9 mouse cellular contexts compared by ENCODE assay signal in the genomic region with DNA sequence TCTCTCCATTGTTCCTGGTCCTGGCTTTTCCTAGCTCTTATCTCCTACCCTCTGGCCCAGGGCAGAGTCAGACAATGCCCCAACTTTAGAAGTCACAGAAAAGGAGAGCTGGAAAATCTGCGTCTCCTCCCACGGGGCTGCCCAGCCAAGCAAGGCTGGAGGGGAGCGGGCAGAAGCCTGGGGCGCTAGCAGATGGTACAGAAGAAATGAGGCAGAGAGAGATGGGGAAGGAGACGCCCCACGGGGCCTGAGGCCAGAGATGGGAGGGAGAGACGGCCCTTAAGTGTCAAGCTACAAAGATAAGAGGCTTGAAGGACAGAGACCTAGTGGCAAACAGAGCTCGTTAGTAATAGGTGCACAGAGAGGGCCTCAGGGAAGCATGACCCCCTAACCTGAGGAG. TPM values are rescaled to one million over a fixed set of nuclear protein-coding genes. Genes with fewer than 3 reads are reported as not detected.
DNase-seq lines count a peak whose midpoint lies in the region; ATAC-seq and TF ChIP-seq lines count a peak whose summit lies in the region.
"Had no signal": no experiment of that assay in that cellular context is flagged by ENCODE, and none has a peak within 500 bp of the region (broad histone marks: within the 10 kb centered on the region; RNA-seq: fewer than 3 reads in every experiment).

No protein-coding gene starts in this region.

- peak overlapping the region; percentile 96 for H3K27ac ChIP-seq in heart, embryonic 13.5 days (replicated peaks)
- no peak overlapping the region for H3K27ac ChIP-seq in heart, adult 2 months
- H3K27ac ChIP-seq in lung, embryonic 15.5 days, result peak overlapping the region; percentile 49; the same call in 1 of the 2 replicates
- H3K27ac ChIP-seq in hindbrain, embryonic 12.5 days, result peak overlapping the region; percentile 52; the same call in 1 of the 2 replicates
- peak overlapping the region; percentile 33; the same call in 1 of the 2 replicates for H3K27ac ChIP-seq in neural tube, embryonic 15.5 days (replicated peaks)

- no peak for DNase-seq in heart, adult 2 months
- no peak for DNase-seq in lung, adult 2 months
- DNase-seq in urinary bladder, postnatal 14 days (ENCODE audit: low spot score), result no peak
- DNase-seq: lung, postnatal 10 days; right cerebral cortex, postnatal 14 days had no signal

- TF ChIP-seq EP300 in heart, adult 2 months (IDR thresholded peaks at IDR 0.05; ENCODE audit: insufficient read depth, low read depth, low read length), result no peak

- no peaks in the 10 kb centered on the region for H3K79me2 ChIP-seq in heart, adult 2 months (replicated peaks; ENCODE audit: control insufficient read depth, insufficient read depth, low read length)

- 18% methylated on average over 8 of the region's 8 CpGs for WGBS in heart, embryonic 13.5 days
- 30% methylated on average over 8 of the region's 8 CpGs for WGBS in heart, adult 2 months
- 49% methylated on average over 8 of the region's 8 CpGs for WGBS in lung, embryonic 15.5 days
- 44% methylated on average over 8 of the region's 8 CpGs for whole genome bisulfite sequencing in lung, adult 2 months
- WGBS in hindbrain, embryonic 12.5 days, result 49% methylated on average over 8 of the region's 8 CpGs
- WGBS in neural tube, embryonic 15.5 days, result 52% methylated on average over 8 of the region's 8 CpGs

- peak overlapping the region; percentile 60 for H3K9ac ChIP-seq in heart, embryonic 13.5 days
- H3K9ac ChIP-seq in heart, adult 2 months (ENCODE audit: low read depth, low read length), result no peak overlapping the region
- H3K9ac ChIP-seq in lung, embryonic 15.5 days, result no peak overlapping the region
- peak overlapping the region; percentile 18; the same call in 1 of the 2 replicates for H3K9ac ChIP-seq in hindbrain, embryonic 12.5 days
- no peak overlapping the region; the same call in 1 of the 2 replicates for H3K9ac ChIP-seq in neural tube, embryonic 15.5 days (replicated peaks)

- intact Hi-C loops in heart, adult 2 months (cut with DNase I), result no loop called here

- H3K4me3 ChIP-seq in heart, embryonic 13.5 days, result no peak overlapping the region
- no peak overlapping the region for H3K4me3 ChIP-seq in heart, adult 2 months
- no peak overlapping the region for H3K4me3 ChIP-seq in lung, embryonic 15.5 days
- no peak overlapping the region for H3K4me3 ChIP-seq in lung, adult 2 months (replicated peaks; ENCODE audit: extremely low read depth, low read depth, low read length)
- no peak overlapping the region for H3K4me3 ChIP-seq in hindbrain, embryonic 12.5 days
- no peak overlapping the region for H3K4me3 ChIP-seq in neural tube, embryonic 15.5 days (replicated peaks)

- peak overlapping the region; percentile 28; the same call in 1 of the 2 replicates for H3K4me2 ChIP-seq in heart, embryonic 13.5 days
- H3K4me2 ChIP-seq in lung, embryonic 15.5 days, result no peak overlapping the region
- H3K4me2 ChIP-seq in hindbrain, embryonic 12.5 days (replicated peaks), result no peak overlapping the region
- no peak overlapping the region for H3K4me2 ChIP-seq in neural tube, embryonic 15.5 days

- H3K4me1 ChIP-seq in heart, embryonic 13.5 days, result peaks cover 59% of the 10 kb centered on the region
- peaks cover 5% of the 10 kb centered on the region for H3K4me1 ChIP-seq in heart, adult 2 months (ENCODE audit: control insufficient read depth, insufficient read depth, low read length)
- H3K4me1 ChIP-seq in lung, embryonic 15.5 days, result peaks cover 23% of the 10 kb centered on the region
- 0 out of 2 replicates have a peak, but pooled peaks cover 2% of the 10 kb centered on the region for H3K4me1 ChIP-seq in lung, adult 2 months (ENCODE audit: control insufficient read depth, insufficient read depth, low read length)
- peaks cover 20% of the 10 kb centered on the region for H3K4me1 ChIP-seq in hindbrain, embryonic 12.5 days
- peaks cover 28% of the 10 kb centered on the region for H3K4me1 ChIP-seq in neural tube, embryonic 15.5 days

- no peak for TF ChIP-seq POLR2A in heart, adult 2 months (IDR thresholded peaks at IDR 0.05; ENCODE audit: insufficient read depth, low read depth, low read length)
- no peak for TF ChIP-seq POLR2A in lung, adult 2 months (IDR thresholded peaks at IDR 0.05; ENCODE audit: borderline replicate concordance, extremely low read depth, low read depth, low read length)

- no peaks in the 10 kb centered on the region for H3K9me3 ChIP-seq in heart, embryonic 13.5 days
- no peaks in the 10 kb centered on the region for H3K9me3 ChIP-seq in lung, embryonic 15.5 days
- H3K9me3 ChIP-seq in hindbrain, embryonic 12.5 days (replicated peaks), result no peaks in the 10 kb centered on the region
- H3K9me3 ChIP-seq in neural tube, embryonic 15.5 days (replicated peaks), result no peaks in the 10 kb centered on the region

- TF ChIP-seq CTCF in heart, adult 2 months (IDR thresholded peaks at IDR 0.05), result no peak
- TF ChIP-seq CTCF in lung, adult 2 months (IDR thresholded peaks at IDR 0.05; ENCODE audit: insufficient read depth, low read length), result no peak

- peaks cover 26% of the 10 kb centered on the region for H3K27me3 ChIP-seq in heart, embryonic 13.5 days (replicated peaks)
- peaks cover 4% of the 10 kb centered on the region; the same call in 1 of the 2 replicates for H3K27me3 ChIP-seq in heart, adult 2 months (ENCODE audit: control insufficient read depth, insufficient read depth, low read length)
- H3K27me3 ChIP-seq in lung, embryonic 15.5 days, result peaks cover 28% of the 10 kb centered on the region
- peaks cover 24% of the 10 kb centered on the region for H3K27me3 ChIP-seq in hindbrain, embryonic 12.5 days
- 0 out of 2 replicates have a peak, but pooled peaks cover under 1% of the 10 kb centered on the region for H3K27me3 ChIP-seq in neural tube, embryonic 15.5 days (replicated peaks)

- H3K36me3 ChIP-seq in heart, embryonic 13.5 days, result no peaks in the 10 kb centered on the region
- H3K36me3 ChIP-seq in heart, adult 2 months (ENCODE audit: control insufficient read depth, insufficient read depth, low read length), result no peaks in the 10 kb centered on the region
- H3K36me3 ChIP-seq in lung, embryonic 15.5 days, result no peaks in the 10 kb centered on the region
- no peaks in the 10 kb centered on the region for H3K36me3 ChIP-seq in hindbrain, embryonic 12.5 days
- H3K36me3 ChIP-seq in neural tube, embryonic 15.5 days, result no peaks in the 10 kb centered on the region

- no peak for ATAC-seq in heart, embryonic 13.5 days (ENCODE audit: extremely low read depth, insufficient number of reproducible peaks, low FRiP score, low TSS enrichment)
- ATAC-seq in lung, embryonic 15.5 days (ENCODE audit: borderline replicate concordance, extremely low read depth, low FRiP score, low TSS enrichment), result no peak
- ATAC-seq in hindbrain, embryonic 12.5 days (ENCODE audit: low FRiP score), result no peak
- ATAC-seq in neural tube, embryonic 15.5 days (ENCODE audit: low FRiP score), result no peak

RNA-seq across cellular contexts. Expression of a gene that starts 4.4 kb away (rescaled TPM):
- polyA plus RNA-seq in heart, embryonic 13.5 days (2015; fragmentation: Nextera tagmentation; extraction: Ambion mirVana), result 15.8 and 20.6 TPM in 2 replicates
- total RNA-seq in heart, adult 2 months (2021), result 10 to 100 TPM; 35.6 to 38.7 TPM
- 37.3 and 38.8 TPM in 2 replicates for polyA plus RNA-seq in heart, adult 2 months (2012; rRNA removed)
- polyA plus RNA-seq in lung, embryonic 15.5 days (2015; fragmentation: Nextera tagmentation; extraction: Ambion mirVana), result 10.7 and 12.2 TPM in 2 replicates
- 73.7 and 81.5 TPM in 2 replicates for polyA plus RNA-seq in lung, adult 2 months (2012; rRNA removed)
- 6.1 and 7.2 TPM in 2 replicates for polyA plus RNA-seq in hindbrain, embryonic 12.5 days (2016; fragmentation: Nextera tagmentation; extraction: Ambion mirVana)
- 11.6 and 13.3 TPM in 2 replicates for polyA plus RNA-seq in neural tube, embryonic 15.5 days (2015; fragmentation: Nextera tagmentation; extraction: Ambion mirVana)

RNA-seq across cellular contexts. Expression of a gene that starts 5.9 kb away (rescaled TPM):
- 9.9 and 14.6 TPM in 2 replicates for polyA plus RNA-seq in heart, embryonic 13.5 days (2015; fragmentation: Nextera tagmentation; extraction: Ambion mirVana)
- under 1 TPM in 1 of 2 experiments, not detected in 1; 0.16 TPM for total RNA-seq in heart, adult 2 months (2021)
- 2.5 and 3.0 TPM in 2 replicates for polyA plus RNA-seq in heart, adult 2 months (2012; rRNA removed)
- 3.2 and 5.1 TPM in 2 replicates for polyA plus RNA-seq in lung, embryonic 15.5 days (2015; fragmentation: Nextera tagmentation; extraction: Ambion mirVana)
- 0.19 and 0.24 TPM in 2 replicates for polyA plus RNA-seq in lung, adult 2 months (2012; rRNA removed)
- 1.4 and 2.0 TPM in 2 replicates for polyA plus RNA-seq in hindbrain, embryonic 12.5 days (2016; fragmentation: Nextera tagmentation; extraction: Ambion mirVana)
- 1.2 and 2.1 TPM in 2 replicates for polyA plus RNA-seq in neural tube, embryonic 15.5 days (2015; fragmentation: Nextera tagmentation; extraction: Ambion mirVana)

RNA-seq across cellular contexts. Expression of a gene that starts 22.3 kb away (rescaled TPM):
- polyA plus RNA-seq in heart, embryonic 13.5 days (2015; fragmentation: Nextera tagmentation; extraction: Ambion mirVana), result 107 and 113 TPM in 2 replicates
- 10 to 100 TPM; 58.7 to 68.7 TPM for total RNA-seq in heart, adult 2 months (2021)
- polyA plus RNA-seq in heart, adult 2 months (2012; rRNA removed), result 28.6 and 34.7 TPM in 2 replicates
- polyA plus RNA-seq in lung, embryonic 15.5 days (2015; fragmentation: Nextera tagmentation; extraction: Ambion mirVana), result 140 and 154 TPM in 2 replicates
- 16.2 and 20.1 TPM in 2 replicates for polyA plus RNA-seq in lung, adult 2 months (2012; rRNA removed)
- 118 and 122 TPM in 2 replicates for polyA plus RNA-seq in hindbrain, embryonic 12.5 days (2016; fragmentation: Nextera tagmentation; extraction: Ambion mirVana)
- polyA plus RNA-seq in neural tube, embryonic 15.5 days (2015; fragmentation: Nextera tagmentation; extraction: Ambion mirVana), result 122 and 124 TPM in 2 replicates

RNA-seq across cellular contexts. Expression of a gene that starts 22.7 kb away (rescaled TPM):
- 9.5 and 9.7 TPM in 2 replicates for polyA plus RNA-seq in heart, embryonic 13.5 days (2015; fragmentation: Nextera tagmentation; extraction: Ambion mirVana)
- 1 to 10 TPM; 3.8 to 4.6 TPM for total RNA-seq in heart, adult 2 months (2021)
- polyA plus RNA-seq in heart, adult 2 months (2012; rRNA removed), result 5.3 and 6.3 TPM in 2 replicates
- polyA plus RNA-seq in lung, embryonic 15.5 days (2015; fragmentation: Nextera tagmentation; extraction: Ambion mirVana), result 15.2 and 15.3 TPM in 2 replicates
- 11.1 and 14.9 TPM in 2 replicates for polyA plus RNA-seq in lung, adult 2 months (2012; rRNA removed)
- polyA plus RNA-seq in hindbrain, embryonic 12.5 days (2016; fragmentation: Nextera tagmentation; extraction: Ambion mirVana), result 21.2 and 22.8 TPM in 2 replicates
- polyA plus RNA-seq in neural tube, embryonic 15.5 days (2015; fragmentation: Nextera tagmentation; extraction: Ambion mirVana), result 21.7 and 24.5 TPM in 2 replicates

RNA-seq across cellular contexts. Expression of a gene that starts 40.5 kb away (rescaled TPM):
- 1.7 and 1.8 TPM in 2 replicates for polyA plus RNA-seq in heart, embryonic 13.5 days (2015; fragmentation: Nextera tagmentation; extraction: Ambion mirVana)
- 1 to 10 TPM; 6.8 to 7.2 TPM for total RNA-seq in heart, adult 2 months (2021)
- 17.1 and 22.0 TPM in 2 replicates for polyA plus RNA-seq in heart, adult 2 months (2012; rRNA removed)
- 2.2 TPM in 2 replicates for polyA plus RNA-seq in lung, embryonic 15.5 days (2015; fragmentation: Nextera tagmentation; extraction: Ambion mirVana)
- 21.6 and 29.5 TPM in 2 replicates for polyA plus RNA-seq in lung, adult 2 months (2012; rRNA removed)
- 2.2 and 2.4 TPM in 2 replicates for polyA plus RNA-seq in hindbrain, embryonic 12.5 days (2016; fragmentation: Nextera tagmentation; extraction: Ambion mirVana)
- 3.1 and 3.3 TPM in 2 replicates for polyA plus RNA-seq in neural tube, embryonic 15.5 days (2015; fragmentation: Nextera tagmentation; extraction: Ambion mirVana)

Comparison
In these comparisons a context has a peak if more than half of its experiments do, and no peak if none do; other contexts are left out.
1. H3K9ac ChIP-seq: peak in heart, embryonic 13.5 days (single experiment) and hindbrain, embryonic 12.5 days (single experiment); none in heart, adult 2 months (single experiment), lung, embryonic 15.5 days (single experiment) and neural tube, embryonic 15.5 days (single experiment).